Mouse (Mus musculus) cerebellum, adult 9-10 months (tissue): Measurements from ENCODE around the gene Spata46.
A peak's percentile ranks its signal among the peaks of the same experiment; 100 is the strongest.

Experiments used
- DNase-seq: peaks from one replicate; pipeline ENCODE4 v3.0.0; 2022

Spata46 gene

GRCm38 (mm10) chr1:170343906-170344305 is 35.3 kb downstream of the Spata46 start:
- no peak for DNase-seq

- no peak for DNase-seq
Observed at GRCm38 (mm10) chr1:170346266-170346665, 37.7 kb downstream of the Spata46 start.

GRCm38 (mm10) chr1:170351080-170351479 is 42.5 kb downstream of the Spata46 start:
- no peak for DNase-seq

GRCm38 (mm10) chr1:170353335-170353734 is 44.7 kb downstream of the Spata46 start:
- DNase-seq: peak; percentile 26

- no peak for DNase-seq
Observed at GRCm38 (mm10) chr1:170360183-170360915, 51.7 kb downstream of the Spata46 start.
